Mouse (Mus musculus): Measurements from ENCODE around the gene Ilkap. TPM values are rescaled to one million over a fixed set of nuclear protein-coding genes. Genes with fewer than 3 reads are reported as not detected.

Ilkap gene
- total RNA-seq, 2 experiments from 2014 or later: 60.1 to 64.3 TPM

- no peak for DNase-seq (ENCODE audit: low spot score in 2 of 2)
These were observed 33.6 kb downstream of the Ilkap start for GRCm38 (mm10) chr1:91364822-91365644.

- DNase-seq (ENCODE audit: low spot score in 2 of 2): no peak
These were observed 36.5 kb downstream of the Ilkap start for GRCm38 (mm10) chr1:91362113-91362512.

GRCm38 (mm10) chr1:91356105-91356504 is 42.5 kb downstream of the Ilkap start:
- no peak for DNase-seq (ENCODE audit: low spot score in 2 of 2)

GRCm38 (mm10) chr1:91352277-91352676 is 46.3 kb downstream of the Ilkap start:
- DNase-seq (ENCODE audit: low spot score in 2 of 2): peak in 1 of 2 experiments; percentile 29

GRCm38 (mm10) chr1:91351249-91351648 is 47.4 kb downstream of the Ilkap start:
- no peak for DNase-seq (ENCODE audit: low spot score in 2 of 2)

- DNase-seq (ENCODE audit: low spot score in 2 of 2): no peak
These were observed 47.8 kb downstream of the Ilkap start, which contains the start of gene Klhl30 for GRCm38 (mm10) chr1:91350841-91351240. Gene Klhl30 (plus strand): TSS chr1:91351016.

- DNase-seq (ENCODE audit: low spot score in 2 of 2): peak; percentile 52 to 72
These were observed 51.7 kb downstream of the Ilkap start for GRCm38 (mm10) chr1:91346892-91347291.

GRCm38 (mm10) chr1:91344921-91345685 is 53.5 kb downstream of the Ilkap start:
- DNase-seq (ENCODE audit: low spot score in 2 of 2): peak; percentile 17 to 20

- peak; percentile 29 to 38 for DNase-seq (ENCODE audit: low spot score in 2 of 2)
These were observed 54.6 kb downstream of the Ilkap start for GRCm38 (mm10) chr1:91344001-91344400.

GRCm38 (mm10) chr1:91337355-91337754 is 61.3 kb downstream of the Ilkap start:
- DNase-seq (ENCODE audit: low spot score in 2 of 2): no peak

GRCm38 (mm10) chr1:91333582-91333981 is 65.0 kb downstream of the Ilkap start:
- no peak for DNase-seq (ENCODE audit: low spot score in 2 of 2)

GRCm38 (mm10) chr1:91332102-91332501 is 66.5 kb downstream of the Ilkap start:
- peak; percentile 25 to 56 for DNase-seq (ENCODE audit: low spot score in 2 of 2)

- no peak for DNase-seq (ENCODE audit: low spot score in 2 of 2)
These were observed 73.0 kb downstream of the Ilkap start for GRCm38 (mm10) chr1:91325488-91326042.

GRCm38 (mm10) chr1:91324646-91325045 is 74.0 kb downstream of the Ilkap start:
- DNase-seq (ENCODE audit: low spot score in 2 of 2): no peak

Other genes with a start within 250 kb of the Ilkap start
- gene Ramp1, start 219.0 kb downstream of the Ilkap start, total RNA-seq (2021): 10 to 100 TPM; 51.6 to 52.7 TPM
- 10 to 100 TPM; 57.6 to 57.9 TPM for gene Ube2f, start 148.5 kb downstream of the Ilkap start, total RNA-seq (2021)
- 10 to 100 TPM; 18.8 to 20.8 TPM for gene Scly, start 100.5 kb downstream of the Ilkap start, total RNA-seq (2021)
- under 1 TPM; 0.16 to 0.26 TPM for gene Espnl, start 76.7 kb downstream of the Ilkap start, total RNA-seq (2021)
- under 1 TPM; 0.26 to 0.30 TPM for gene Klhl30, start 47.8 kb downstream of the Ilkap start, total RNA-seq (2021)
- under 1 TPM; 0.30 to 0.58 TPM for gene Erfe, start 32.4 kb downstream of the Ilkap start, total RNA-seq (2021)
- gene Hes6, start 15.2 kb upstream of the Ilkap start, total RNA-seq (2021): 10 to 100 TPM; 15.3 to 17.4 TPM
- 10 to 100 TPM; 39.0 to 39.1 TPM for gene Per2, start 60.5 kb upstream of the Ilkap start, total RNA-seq (2021)
- 10 to 100 TPM; 13.4 to 16.0 TPM for gene Traf3ip1, start 95.8 kb upstream of the Ilkap start, total RNA-seq (2021)
- gene Asb1, start 141.7 kb upstream of the Ilkap start, total RNA-seq (2021): 10 to 100 TPM; 42.0 to 42.1 TPM

Data from left cerebral cortex, adult 18-20 months (tissue).